Mouse (Mus musculus) layer of hippocampus, adult 6 months (tissue): ENCODE results near the gene Fcmr. TPM values are rescaled to one million over a fixed set of nuclear protein-coding genes. Genes with fewer than 3 reads are reported as not detected.

ENCODE experiments used
- long read RNA-seq, 2 experiments: library from polyadenylated mRNA; unstranded; transcript quantifications; one replicate each; pipeline ENCODE4 v2.0.0; 2019 to 2020
- polyA plus RNA-seq: library from polyadenylated mRNA; unstranded; fragments of <200 nt; fragmentation: Nextera tagmentation; gene quantifications from 2 replicates; pipeline ENCODE4 v1.2.3, GENCODE M21; 2021

Gene Fcmr
- 0.34 and 1.2 TPM in 2 replicates for polyA plus RNA-seq
- long read RNA-seq, experiment 1 = 0 reads
- long read RNA-seq, experiment 2 = 0 reads

DNA sequence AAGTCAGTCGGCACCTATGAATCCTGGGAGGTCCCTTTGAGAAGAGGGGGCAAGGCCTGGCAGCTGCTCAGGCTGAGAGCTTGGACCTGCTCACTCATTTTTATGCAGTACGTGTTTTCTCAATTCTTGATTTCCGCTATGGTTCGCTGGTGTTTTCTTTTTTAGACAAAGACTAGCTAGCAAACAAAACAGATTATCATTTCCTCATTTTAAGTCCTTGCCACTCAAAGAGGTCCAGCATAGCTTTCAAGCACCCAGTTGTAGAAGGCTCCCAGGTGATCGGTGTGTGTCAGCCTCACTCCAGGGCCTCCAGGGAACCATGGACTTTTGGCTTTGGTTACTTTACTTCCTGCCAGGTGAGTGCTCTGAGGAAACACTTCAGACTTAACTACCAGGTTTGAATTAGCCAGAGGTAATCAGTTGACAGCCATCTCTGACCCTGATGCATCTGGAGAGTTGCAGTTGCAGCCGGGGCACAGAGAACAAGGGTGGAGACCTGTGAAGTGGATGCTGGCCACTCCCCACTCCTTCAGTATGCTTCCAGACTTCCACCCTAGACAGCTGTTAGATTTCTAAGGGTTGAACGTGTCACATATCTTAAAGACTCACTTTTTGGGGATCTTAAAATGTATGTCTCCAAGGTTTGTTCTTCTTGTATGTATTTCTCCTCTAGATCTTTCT lies at the start of gene Fcmr:
Fcmr (plus strand) TSS at position 129 of the 681 bp plus-strand sequence.

DNA sequence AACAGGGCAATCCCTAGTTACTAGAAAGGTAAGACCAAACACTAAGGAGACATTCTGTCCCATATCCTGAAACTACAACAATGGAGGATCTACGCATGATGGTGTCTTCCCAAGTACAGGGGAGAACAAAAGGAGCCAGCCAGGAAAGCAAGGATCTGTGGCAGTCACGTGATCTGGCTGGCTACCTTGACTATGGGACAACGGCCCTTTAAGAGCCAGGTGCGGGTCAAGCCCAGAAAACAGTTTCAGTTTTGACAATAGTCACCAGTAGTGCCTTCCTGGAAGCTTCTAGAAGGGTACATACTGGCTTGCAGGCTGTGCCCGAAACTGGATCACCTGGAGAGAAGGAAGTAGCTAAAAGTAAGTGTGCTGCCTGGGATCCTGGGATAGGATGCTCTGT lies 39.0 kb upstream of the Fcmr start, which contains the start of gene Pigr:
Pigr (plus strand) TSS at position 237 of the 400 bp plus-strand sequence.

DNA sequence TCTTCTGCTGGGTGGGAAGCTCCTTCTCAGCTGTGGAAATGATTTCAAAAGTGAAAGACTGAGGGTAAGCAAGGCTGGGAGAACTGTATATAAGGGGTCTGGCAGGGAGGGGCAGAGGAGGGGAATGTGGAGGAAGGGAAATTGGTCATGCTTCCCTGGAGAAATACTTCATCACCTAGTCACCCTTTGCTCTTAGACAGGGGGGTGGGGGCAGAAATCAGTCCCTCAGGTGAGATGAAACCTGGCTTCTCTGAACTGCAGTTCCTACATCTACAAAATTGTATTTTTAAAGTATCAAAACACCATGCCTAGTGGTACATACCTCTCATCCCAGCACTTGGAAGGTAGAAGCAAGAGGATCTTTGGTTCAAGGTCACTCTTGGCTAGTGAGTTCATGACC lies 21.9 kb downstream of the Fcmr start, which contains the start of gene Il24:
Il24 (minus strand) TSS at position 101 of the 400 bp plus-strand sequence.

DNA sequence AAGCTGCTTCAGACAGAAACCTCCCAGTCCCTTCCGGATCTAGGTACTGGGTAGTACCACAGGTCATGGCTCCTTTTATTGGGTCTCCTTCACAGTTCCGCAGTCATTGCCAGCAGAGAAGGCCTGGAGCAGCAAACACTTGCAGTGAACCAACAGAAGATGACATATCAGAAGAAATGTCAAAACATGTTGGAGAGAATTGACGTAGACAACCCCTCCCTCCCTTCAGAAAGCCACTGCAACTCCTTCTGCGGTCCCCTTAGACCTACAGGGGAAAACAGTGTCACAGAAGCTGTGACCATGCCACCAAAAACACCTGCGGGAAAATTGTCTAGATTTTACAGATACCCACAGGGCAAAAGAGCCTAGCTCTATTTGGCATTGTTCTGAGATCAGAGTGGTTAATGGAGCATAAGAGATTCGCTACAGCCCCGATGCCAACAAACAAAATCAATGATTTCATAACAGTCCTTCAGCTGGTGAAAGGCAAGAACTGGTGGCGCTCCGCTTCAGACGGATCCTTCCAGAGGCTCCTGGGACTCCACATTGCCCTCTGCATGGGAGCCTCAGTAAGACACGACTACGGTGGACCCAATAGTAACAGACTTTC lies 46.0 kb downstream of the Fcmr start, which contains the start of gene Il20:
Il20 (minus strand) TSS at position 51 of the 610 bp plus-strand sequence.

Other genes with a start within 250 kb of the Fcmr start
- 0.08 TPM in 1 of 2 replicates, not detected in the other for gene Zp3r, start 236.0 kb upstream of the Fcmr start, polyA plus RNA-seq
- 0.51 and 0.95 TPM in 2 replicates for gene C4bp, start 204.0 kb upstream of the Fcmr start, polyA plus RNA-seq
- not detected in 2 replicates for gene Gm29427, start 149.9 kb upstream of the Fcmr start, polyA plus RNA-seq
- 19.6 and 33.3 TPM in 2 replicates for gene Yod1, start 148.3 kb upstream of the Fcmr start, polyA plus RNA-seq
- gene Pfkfb2, start 136.4 kb upstream of the Fcmr start, polyA plus RNA-seq = 5.4 and 6.0 TPM in 2 replicates
- 0.69 and 0.93 TPM in 2 replicates for gene AA986860, start 133.7 kb upstream of the Fcmr start, polyA plus RNA-seq
- not detected in 2 replicates for gene Fcamr, start 64.8 kb upstream of the Fcmr start, polyA plus RNA-seq
- not detected in 2 replicates for gene Pigr, start 39.0 kb upstream of the Fcmr start, polyA plus RNA-seq
- gene Il24, start 21.8 kb downstream of the Fcmr start, polyA plus RNA-seq = not detected in 2 replicates
- gene Il20, start 45.8 kb downstream of the Fcmr start, polyA plus RNA-seq = not detected in 2 replicates
- not detected in 2 replicates for gene Il19, start 74.4 kb downstream of the Fcmr start, polyA plus RNA-seq
- gene Il10, start 154.2 kb downstream of the Fcmr start, polyA plus RNA-seq = not detected in 2 replicates
- 3.7 and 4.3 TPM in 2 replicates for gene Mapkapk2, start 232.2 kb downstream of the Fcmr start, polyA plus RNA-seq